In the genomic region with DNA sequence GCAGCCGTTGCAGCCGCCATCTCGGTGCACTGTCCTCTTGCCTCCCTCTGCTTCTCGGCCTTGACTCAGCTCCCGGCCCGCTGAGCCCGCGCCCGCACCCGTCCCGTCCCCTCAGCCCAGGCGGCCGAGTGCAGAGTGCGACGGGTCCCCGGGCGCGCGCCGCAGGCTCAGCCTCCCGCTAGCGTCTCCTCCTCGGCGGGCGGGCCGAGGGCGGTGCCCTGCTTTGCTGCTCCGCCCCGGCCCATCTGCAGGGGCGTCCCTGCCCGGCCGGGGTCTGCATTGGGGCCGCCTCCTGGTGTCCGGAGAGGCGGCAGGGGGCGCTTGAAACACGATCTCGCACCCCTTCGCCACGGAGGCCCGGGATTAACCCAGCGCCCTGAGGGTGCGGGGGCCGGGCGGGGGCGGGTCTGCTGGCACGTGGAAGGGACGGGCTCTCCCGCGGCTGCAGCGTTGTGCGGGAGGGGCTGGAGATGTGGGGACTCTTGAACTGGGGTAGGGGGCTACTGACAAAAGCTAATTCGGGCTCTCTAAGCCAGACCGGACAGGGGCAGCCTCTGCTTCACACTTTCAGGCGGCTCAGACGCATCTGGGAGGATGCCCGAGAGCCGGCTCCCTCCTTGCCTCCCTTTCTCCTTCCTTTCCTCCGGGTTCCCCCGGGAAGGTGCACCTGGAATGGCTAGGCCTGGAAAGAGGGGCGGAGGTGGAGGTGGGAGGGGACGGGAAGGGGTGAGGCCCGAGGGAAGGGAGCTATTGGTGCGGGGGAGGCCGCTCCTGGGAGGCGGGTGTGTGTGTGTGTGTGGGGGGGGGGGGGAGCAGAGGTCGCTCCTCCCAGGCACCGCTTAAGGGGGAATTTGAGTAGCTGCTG, we compare ENCODE assay signal across 8 mouse cellular contexts. TPM values are rescaled to one million over a fixed set of nuclear protein-coding genes. Genes with fewer than 3 reads are reported as not detected.
DNase-seq lines count a peak whose midpoint lies in the region; ATAC-seq and TF ChIP-seq lines count a peak whose summit lies in the region.
"Had no signal": no experiment of that assay in that cellular context is flagged by ENCODE, and none has a peak within 500 bp of the region (broad histone marks: within the 10 kb centered on the region; RNA-seq: fewer than 3 reads in every experiment).

No protein-coding gene starts in this region.

- H3K4me1 ChIP-seq in cortical plate, adult 2 months (ENCODE audit: control insufficient read depth, insufficient read depth, low read length), result peaks cover 1% of the 10 kb centered on the region; the same call in 1 of the 2 replicates

- intact Hi-C loops in gastrocnemius, postnatal 14 days (cut with DNase I; ENCODE audit: low total_unique reads), result no loop called here
- intact Hi-C loops in left cerebral cortex, postnatal 36 days (cut with DNase I), result loop anchor here (5.0 kb wide), 3 partner anchors 46 to 476 kb away; no protein-coding TSS in a partner anchor

- peak; percentile 43; the same call in 1 of the 2 replicates for TF ChIP-seq POLR2A in cortical plate, adult 2 months (IDR thresholded peaks at IDR 0.05; ENCODE audit: extremely low read depth, insufficient read depth, low read length)

- peak overlapping the region; percentile 72 for H3K4me3 ChIP-seq in cortical plate, adult 2 months (ENCODE audit: insufficient read depth, low read length)

- peak overlapping the region; percentile 88 for H3K27ac ChIP-seq in cortical plate, adult 2 months (ENCODE audit: insufficient read depth, low read length)

- TF ChIP-seq CTCF in cortical plate, adult 2 months (IDR thresholded peaks at IDR 0.05; ENCODE audit: extremely low read depth, insufficient read depth, low read length), result no peak

- peak; percentile 76 for DNase-seq in adipocyte (ENCODE audit: low spot score)
- peak; percentile 85 for DNase-seq in gastrocnemius, postnatal 14 days
- peak; percentile 84 to 89 for DNase-seq in left cerebral cortex, postnatal 36 days (ENCODE audit: low spot score in 2 of 2)
- DNase-seq in right cerebral cortex, postnatal 4 days, result peak; percentile 78

- ATAC-seq in inflammation-experienced regulatory T-cells, adult 6 months, result peak; percentile 31
- 0 out of 2 replicates have a peak, but pooled peaks have one; percentile 19 for ATAC-seq in megakaryocyte-erythroid progenitor cell, adult 5-6 weeks (replicated peaks; ENCODE audit: low FRiP score, low TSS enrichment, poor library complexity, severe bottlenecking)

RNA-seq across cellular contexts. Expression of a gene that starts 1.3 kb away (rescaled TPM):
- polyA plus RNA-seq in cortical plate, adult 2 months (2012; rRNA removed), result 52.5 and 53.1 TPM in 2 replicates
- 10 to 100 TPM; 10.9 to 14.1 TPM for total RNA-seq in gastrocnemius, postnatal 14 days (2021)
- 10 to 100 TPM; 63.1 to 71.1 (median 64.1) TPM for polyA plus RNA-seq in inflammation-experienced regulatory T-cells, adult 6 months (2017; shearing (Covaris generic))
- total RNA-seq in left cerebral cortex, postnatal 36 days (2021), result 10 to 100 TPM; 21.7 to 25.5 TPM
- total RNA-seq in megakaryocyte-erythroid progenitor cell, adult 5-6 weeks (2014; fragmentation: Nextera tagmentation), result 81.4 and 97.1 TPM in 2 replicates
- 103 and 142 TPM in 2 replicates for total RNA-seq in megakaryocyte-erythroid progenitor cell, adult 5-6 weeks (2017)

RNA-seq across cellular contexts. Expression of a gene that starts 1.3 kb away (rescaled TPM):
- polyA plus RNA-seq in cortical plate, adult 2 months (2012; rRNA removed), result 122 and 132 TPM in 2 replicates
- total RNA-seq in gastrocnemius, postnatal 14 days (2021), result 1 to 10 TPM; 2.3 to 2.7 TPM
- polyA plus RNA-seq in inflammation-experienced regulatory T-cells, adult 6 months (2017; shearing (Covaris generic)), result 1 to 10 TPM in 1 of 3 experiments, under 1 TPM in 2; 0.48 to 1.2 (median 0.79) TPM
- 10 to 100 TPM; 59.1 to 72.2 TPM for total RNA-seq in left cerebral cortex, postnatal 36 days (2021)
- total RNA-seq in megakaryocyte-erythroid progenitor cell, adult 5-6 weeks (2014; fragmentation: Nextera tagmentation), result 16.7 and 29.1 TPM in 2 replicates
- 4.9 and 8.0 TPM in 2 replicates for total RNA-seq in megakaryocyte-erythroid progenitor cell, adult 5-6 weeks (2017)

RNA-seq across cellular contexts. Expression of a gene that starts 16.7 kb away (rescaled TPM):
- 71.8 and 94.6 TPM in 2 replicates for polyA plus RNA-seq in cortical plate, adult 2 months (2012; rRNA removed)
- total RNA-seq in gastrocnemius, postnatal 14 days (2021), result 1 to 10 TPM; 3.7 to 4.6 TPM
- polyA plus RNA-seq in inflammation-experienced regulatory T-cells, adult 6 months (2017; shearing (Covaris generic)), result not detected
- 10 to 100 TPM; 33.6 to 46.4 TPM for total RNA-seq in left cerebral cortex, postnatal 36 days (2021)
- not detected in 2 replicates for total RNA-seq in megakaryocyte-erythroid progenitor cell, adult 5-6 weeks (2014; fragmentation: Nextera tagmentation)
- not detected in 2 replicates for total RNA-seq in megakaryocyte-erythroid progenitor cell, adult 5-6 weeks (2017)
- total RNA-seq: neutrophil, adult 5-6 weeks had no signal

RNA-seq across cellular contexts. Expression of a gene that starts 18.1 kb away (rescaled TPM):
- polyA plus RNA-seq in cortical plate, adult 2 months (2012; rRNA removed), result 20.6 and 27.1 TPM in 2 replicates
- total RNA-seq in gastrocnemius, postnatal 14 days (2021), result 1 to 10 TPM in 1 of 2 experiments, under 1 TPM in 1; 0.90 to 1.7 TPM
- polyA plus RNA-seq in inflammation-experienced regulatory T-cells, adult 6 months (2017; shearing (Covaris generic)), result not detected
- 1 to 10 TPM; 2.9 to 7.8 TPM for total RNA-seq in left cerebral cortex, postnatal 36 days (2021)
- not detected in 2 replicates for total RNA-seq in megakaryocyte-erythroid progenitor cell, adult 5-6 weeks (2014; fragmentation: Nextera tagmentation)
- not detected in 2 replicates for total RNA-seq in megakaryocyte-erythroid progenitor cell, adult 5-6 weeks (2017)
- total RNA-seq: neutrophil, adult 5-6 weeks had no signal

RNA-seq across cellular contexts. Expression of a gene that starts 23.2 kb away (rescaled TPM):
- 316 and 358 TPM in 2 replicates for polyA plus RNA-seq in cortical plate, adult 2 months (2012; rRNA removed)
- total RNA-seq in gastrocnemius, postnatal 14 days (2021), result 10 to 100 TPM; 28.7 to 34.5 TPM
- under 1 TPM; 0.30 to 0.78 (median 0.59) TPM for polyA plus RNA-seq in inflammation-experienced regulatory T-cells, adult 6 months (2017; shearing (Covaris generic))
- total RNA-seq in left cerebral cortex, postnatal 36 days (2021), result 100 to 1,000 TPM; 303 to 372 TPM
- total RNA-seq in megakaryocyte-erythroid progenitor cell, adult 5-6 weeks (2014; fragmentation: Nextera tagmentation), result not detected in 2 replicates
- total RNA-seq in megakaryocyte-erythroid progenitor cell, adult 5-6 weeks (2017), result 0.85 TPM in 1 of 2 replicates, not detected in the other
- total RNA-seq: neutrophil, adult 5-6 weeks had no signal

Comparison
In these comparisons a context has a peak if more than half of its experiments do, and no peak if none do; other contexts are left out.
1. Peak in every context shown above with its lines: DNase-seq, ATAC-seq, H3K4me3 ChIP-seq and H3K27ac ChIP-seq.
2. RNA of a gene that starts 16.7 kb away (total RNA-seq): 33.6 to 46.4 TPM in left cerebral cortex, postnatal 36 days; 3.7 to 4.6 TPM in gastrocnemius, postnatal 14 days and not detected in megakaryocyte-erythroid progenitor cell, adult 5-6 weeks; every median in the first group is over 4 times any median in the second.